Mouse (Mus musculus) adrenal gland, postnatal 4 days (tissue): Measurements from ENCODE around the gene Scpep1. TPM values are rescaled to one million over a fixed set of nuclear protein-coding genes. Genes with fewer than 3 reads are reported as not detected.
A peak's percentile ranks its signal among the peaks of the same experiment; 100 is the strongest.
"Not testable (repeated sequence)": the region's sequence is repeated elsewhere in the genome, so short reads cannot be mapped to it uniquely, and the experiment has no call there.

Experiments
- DNase-seq, 2 experiments: peaks; one replicate each; pipeline ENCODE4 v3.0.0; 2021 to 2022; ENCODE audit warnings: low spot score in 2 of 2, mixed read lengths in 2 of 2
- long read RNA-seq, 2 experiments: library from polyadenylated mRNA; stranded (forward); transcript quantifications; one replicate each; pipeline ENCODE4 v2.0.0; 2021
- total RNA-seq, 2 experiments: library from RNA; stranded (reverse); gene quantifications; 2 replicates each; pipeline ENCODE4 v1.2.3; 2021

Scpep1 gene
- total RNA-seq, result 100 to 1,000 TPM; 149 to 159 TPM
- long read RNA-seq, experiment 1, transcript Scpep1-201 (13 exons, 2,097 nt), result major isoform, 137 of 155 reads
- long read RNA-seq, experiment 1, partial matches to known transcripts, result 12 of 155 reads
- long read RNA-seq, experiment 1, other reads (novel, unspliced or antisense), result 6 of 155 reads
- long read RNA-seq, experiment 2, transcript Scpep1-201 (13 exons, 2,097 nt), result major isoform, 289 of 330 reads
- long read RNA-seq, experiment 2, partial matches to known transcripts, result 12 of 330 reads
- long read RNA-seq, experiment 2, other reads (novel, unspliced or antisense), result 29 of 330 reads

GRCm38 (mm10) chr11:88955217-88955969 is at the start of gene Scpep1:
TSS of gene Scpep1 (minus strand) at chr11:88955465.
- DNase-seq, result peak; percentile 90 to 92

- DNase-seq, result peak in 1 of 2 experiments; percentile 43
These were observed 48.5 kb upstream of the Scpep1 start for GRCm38 (mm10) chr11:89003726-89004125.

GRCm38 (mm10) chr11:89003078-89003477 is 47.8 kb upstream of the Scpep1 start:
- no peak for DNase-seq

- DNase-seq, result no peak
These were observed 47.4 kb upstream of the Scpep1 start for GRCm38 (mm10) chr11:89002621-89003020.

- no peak for DNase-seq
These were observed 46.8 kb upstream of the Scpep1 start for GRCm38 (mm10) chr11:89002068-89002467.

- no peak for DNase-seq
These were observed 46.3 kb upstream of the Scpep1 start for GRCm38 (mm10) chr11:89001569-89001968.

- no peak for DNase-seq
These were observed 45.2 kb upstream of the Scpep1 start for GRCm38 (mm10) chr11:89000527-89000819.

GRCm38 (mm10) chr11:88999723-89000526 is 44.7 kb upstream of the Scpep1 start:
- no peak for DNase-seq

GRCm38 (mm10) chr11:88998974-88999722 is 43.9 kb upstream of the Scpep1 start, which contains the start of gene Trim25:
TSS of gene Trim25 (plus strand) at chr11:88999376.
- DNase-seq, result peak; percentile 78 to 83

- no peak for DNase-seq
These were observed 43.1 kb upstream of the Scpep1 start for GRCm38 (mm10) chr11:88998406-88998805.

GRCm38 (mm10) chr11:88997343-88997742 is 42.1 kb upstream of the Scpep1 start:
- not testable (repeated sequence) for DNase-seq

- DNase-seq, result no peak
These were observed 41.2 kb upstream of the Scpep1 start for GRCm38 (mm10) chr11:88996427-88996826.

- DNase-seq, result no peak
These were observed 40.4 kb upstream of the Scpep1 start for GRCm38 (mm10) chr11:88995616-88996015.

- DNase-seq, result no peak
These were observed 39.2 kb upstream of the Scpep1 start for GRCm38 (mm10) chr11:88994492-88994891.

GRCm38 (mm10) chr11:88993625-88994024 is 38.4 kb upstream of the Scpep1 start:
- DNase-seq, result peak in 1 of 2 experiments; percentile 58

GRCm38 (mm10) chr11:88993186-88993585 is 37.9 kb upstream of the Scpep1 start:
- DNase-seq, result no peak

GRCm38 (mm10) chr11:88989530-88989929 is 34.3 kb upstream of the Scpep1 start:
- no peak for DNase-seq

- no peak for DNase-seq
These were observed 33.7 kb upstream of the Scpep1 start for GRCm38 (mm10) chr11:88988956-88989355.

GRCm38 (mm10) chr11:88986616-88987015 is 31.4 kb upstream of the Scpep1 start:
- no peak for DNase-seq

- DNase-seq, result no peak
These were observed 26.1 kb upstream of the Scpep1 start for GRCm38 (mm10) chr11:88981337-88981736.

- no peak for DNase-seq
These were observed 21.9 kb upstream of the Scpep1 start for GRCm38 (mm10) chr11:88977188-88977587.
